Mouse (Mus musculus) megakaryocyte, embryonic 14.5 days (primary cell): Measurements from ENCODE around the gene Isoc2a.

Experiments
- FLI1 ChIP-seq: IDR thresholded peaks from 2 replicates; pipeline ENCODE4 v1.6.1; 2012; ENCODE audit warnings: low read length, inconsistent platforms, mixed read lengths
- GATA1 ChIP-seq: IDR thresholded peaks from 3 replicates; pipeline ENCODE4 v1.6.1; 2012; ENCODE audit warnings: mixed read lengths, low read length, inconsistent platforms, borderline replicate concordance

DNA sequence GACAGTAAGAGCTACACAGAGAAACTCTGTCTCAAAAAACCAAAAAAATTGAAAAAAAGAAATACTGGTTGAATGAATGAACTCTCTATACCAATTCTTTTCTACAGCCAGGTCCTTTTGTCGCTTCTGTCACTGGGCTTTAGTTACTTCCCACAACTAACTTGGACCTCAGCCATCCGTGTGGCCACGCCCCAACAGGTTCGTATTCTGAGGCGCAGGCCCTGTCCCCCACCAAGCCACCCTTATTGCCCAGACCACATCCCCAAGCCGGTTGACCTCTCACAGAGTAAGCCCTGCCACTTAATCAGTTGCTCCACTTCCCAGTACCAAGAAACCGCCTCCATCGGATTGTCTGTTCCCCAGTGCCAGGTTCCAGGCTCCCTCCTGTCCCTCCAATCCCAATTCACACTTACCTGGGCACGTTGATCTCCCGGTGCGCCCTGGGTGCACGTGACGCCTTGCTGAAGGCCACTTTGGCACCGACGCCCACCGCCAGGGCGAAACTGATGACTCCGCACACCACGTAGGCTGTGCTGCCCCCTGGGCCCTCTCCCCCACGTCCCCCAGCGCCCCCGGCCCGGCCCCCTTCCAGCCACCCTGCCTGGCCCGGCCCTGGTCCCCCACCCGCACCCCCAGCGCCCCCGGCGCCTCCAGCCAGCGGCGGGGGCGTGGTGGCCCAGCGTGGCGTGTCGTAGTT, 41.2 kb upstream of the Isoc2a start:
- TF ChIP-seq GATA1 (no peak), FLI1 (no peak)
